Mouse (Mus musculus): Measurements from ENCODE around the gene Sap30l. TPM values are rescaled to one million over a fixed set of nuclear protein-coding genes. Genes with fewer than 3 reads are reported as not detected.

Sap30l gene
- polyA plus RNA-seq (2017; shearing (Covaris generic)), result 10 to 100 TPM; 60.9 to 74.6 TPM

DNA sequence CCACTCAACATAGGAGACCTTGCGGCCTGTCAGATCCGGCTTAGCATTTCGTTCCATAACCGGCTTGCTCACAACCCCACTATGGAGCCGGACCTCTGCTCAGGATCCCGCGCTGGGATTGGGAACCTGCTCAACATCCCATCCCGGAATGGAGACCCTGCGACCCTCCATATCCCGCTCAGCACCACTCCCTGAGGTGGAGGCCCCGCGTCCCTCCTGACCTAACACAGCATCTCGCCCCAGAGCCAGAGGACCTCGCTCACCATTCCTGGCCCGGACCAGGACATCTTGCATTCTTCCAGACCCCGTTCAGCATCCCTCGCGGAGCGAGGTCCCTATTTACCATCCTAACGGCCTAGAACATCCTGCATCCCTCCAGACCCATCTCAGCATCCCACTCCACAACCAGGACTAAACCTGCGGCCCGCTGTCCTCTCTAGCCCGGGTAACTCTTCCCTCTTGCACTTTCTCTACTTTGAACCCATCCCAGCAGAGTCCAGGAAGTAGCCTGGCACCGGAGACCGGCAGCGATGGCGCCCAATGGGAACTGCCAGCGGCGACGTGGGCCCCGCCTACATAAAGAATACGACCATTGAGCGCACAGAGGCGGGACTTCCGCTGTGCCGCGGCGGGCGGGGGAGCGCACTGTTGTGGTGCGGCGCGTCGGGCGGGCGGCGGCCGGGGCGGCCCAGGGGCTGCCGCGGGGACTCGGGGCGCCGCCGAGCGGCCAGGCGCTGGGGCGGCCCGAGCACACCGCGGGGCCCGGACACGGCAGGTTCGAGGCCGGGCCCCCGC, at the start of gene Sap30l:
Gene Sap30l, plus strand, starts transcription at position 667 of the 795 bp plus-strand sequence.

DNA sequence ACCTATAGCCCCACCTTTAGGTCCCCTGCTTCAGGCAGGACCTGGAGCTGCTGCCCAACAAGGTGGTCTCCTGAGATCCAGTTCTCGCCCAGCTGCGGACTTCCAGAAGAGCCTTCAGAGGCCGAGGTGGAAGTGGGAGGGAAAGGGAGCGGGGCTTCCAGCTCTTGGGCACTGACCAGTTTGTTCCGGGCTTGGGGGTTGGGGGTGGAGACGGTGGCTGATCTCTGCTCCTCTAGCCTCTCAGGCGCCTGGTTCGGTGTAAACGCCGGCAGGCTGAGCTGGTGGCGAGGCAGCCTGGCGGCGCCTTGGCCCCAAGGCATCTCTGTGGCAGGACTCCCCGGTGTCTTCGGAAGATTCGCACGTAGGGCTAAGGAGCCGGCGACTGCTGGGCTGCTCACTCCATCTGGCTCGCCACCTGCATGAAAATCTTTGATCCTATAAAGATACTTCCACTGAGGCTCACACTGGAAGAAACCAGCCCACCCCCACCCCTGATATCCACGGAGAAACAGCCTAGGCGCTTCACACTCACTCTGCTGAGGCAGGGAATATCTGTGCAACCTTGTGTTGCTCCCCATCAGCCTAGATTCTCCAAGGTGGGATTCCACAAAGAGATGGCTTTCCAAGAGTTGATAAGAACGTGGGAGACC, 31.2 kb downstream of the Sap30l start, which contains the start of gene Hand1:
Gene Hand1, minus strand, starts transcription at position 267 of the 650 bp plus-strand sequence.

Other genes starting within 250 kb of the Sap30l start
- gene Galnt10, start 156.2 kb upstream of the Sap30l start, polyA plus RNA-seq (2017; shearing (Covaris generic)), result 10 to 100 TPM; 54.3 to 66.4 TPM
- under 1 TPM in 1 of 2 experiments, not detected in 1; 0.09 TPM for gene Hand1, start 31.2 kb downstream of the Sap30l start, polyA plus RNA-seq (2017; shearing (Covaris generic))
- 100 to 1,000 TPM in 1 of 2 experiments, 10 to 100 TPM in 1; 89.3 to 100 TPM for gene Larp1, start 207.4 kb downstream of the Sap30l start, polyA plus RNA-seq (2017; shearing (Covaris generic))

Measured in activated CD4-positive, CD25-positive, alpha-beta regulatory T cell (primary cell).